Mouse (Mus musculus) heart, adult 2 months (tissue): Measurements from ENCODE around the gene Suz12. TPM values are rescaled to one million over a fixed set of nuclear protein-coding genes. Genes with fewer than 3 reads are reported as not detected.
"Not testable (repeated sequence)": the region's sequence is repeated elsewhere in the genome, so short reads cannot be mapped to it uniquely, and the experiment has no call there.

Experiments used
- DNase-seq, 2 experiments: peaks; one replicate each; pipeline ENCODE4 v3.0.0; 2021
- H3K27ac ChIP-seq: fragments of 200-600 bp; 2 replicates; pipeline ENCODE4 v1.8.1; 2022
- H3K27me3 ChIP-seq: fragments of 200-500 bp; 2 replicates; pipeline ENCODE4 v1.6.1; 2012; ENCODE audit warnings: mild to moderate bottlenecking, low read length, inconsistent platforms, mixed read lengths; ENCODE audit not compliant: control insufficient read depth, insufficient read depth
- H3K36me3 ChIP-seq: fragments of 200-500 bp; 2 replicates; pipeline ENCODE4 v1.6.1; 2012; ENCODE audit warnings: low read length, inconsistent platforms; ENCODE audit not compliant: control insufficient read depth, insufficient read depth
- H3K4me1 ChIP-seq: fragments of 200-500 bp; 2 replicates; pipeline ENCODE4 v1.6.1; 2011; ENCODE audit warnings: low read length; ENCODE audit not compliant: control insufficient read depth, insufficient read depth
- H3K4me3 ChIP-seq: fragments of 200-600 bp; 2 replicates; pipeline ENCODE4 v1.8.1; 2022
- H3K79me2 ChIP-seq: fragments of 200-500 bp; replicated peaks from 2 replicates; pipeline ENCODE4 v1.6.1; 2012; ENCODE audit warnings: mild to moderate bottlenecking, inconsistent platforms, low read length, moderate library complexity, mixed read lengths; ENCODE audit not compliant: control insufficient read depth, insufficient read depth
- H3K9ac ChIP-seq: fragments of 200-500 bp; 2 replicates; pipeline ENCODE4 v1.6.1; 2012; ENCODE audit warnings: low read depth, mild to moderate bottlenecking, control low read depth, inconsistent platforms, low read length, mixed read lengths
- CTCF ChIP-seq: fragments of 200-600 bp; IDR thresholded peaks from 2 replicates; pipeline ENCODE4 v1.8.1; 2022; ENCODE audit warnings: antibody characterized with exemption, mild to moderate bottlenecking, moderate library complexity
- EP300 ChIP-seq: fragments of 200-500 bp; IDR thresholded peaks from 2 replicates; pipeline ENCODE4 v1.6.1; 2011; ENCODE audit warnings: low read depth, low read length, control low read depth; ENCODE audit not compliant: insufficient read depth
- POLR2A ChIP-seq: fragments of 200-500 bp; IDR thresholded peaks from 2 replicates; pipeline ENCODE4 v1.6.1; 2011; ENCODE audit warnings: mild to moderate bottlenecking, low read depth, low read length, control low read depth; ENCODE audit not compliant: insufficient read depth
- WGBS: fragments of 180-500 bp; shearing (Covaris S2); methylation state at CpG from one replicate; pipeline ENCODE4 v1.1.7; 2018; 5-methylcytosine and 5-hydroxymethylcytosine counted together
- intact Hi-C: fragments of 180-260 bp; cut with DNase I; formaldehyde crosslinking; loops from one replicate; pipeline ENCODE4 v1.15.1; 2025
- polyA plus RNA-seq: library from polyadenylated mRNA; depleted of rRNA; stranded (reverse); fragments of >200 nt; gene quantifications from 2 replicates; pipeline ENCODE4 v1.2.3, GENCODE M21; 2012
- total RNA-seq, 2 experiments: library from RNA; stranded (reverse); gene quantifications; 2 replicates each; pipeline ENCODE4 v1.2.3; 2021

The Suz12 gene
- total and polyA plus RNA-seq, 3 experiments: 3.7 to 26.7 (median 23.9) TPM

- intact Hi-C loops: loop anchor here (2.0 kb wide), 1 partner anchor 31 kb away; the partner anchor contains the start of gene Utp6
- H3K36me3 ChIP-seq: no peaks in the 10 kb centered on the region; the same call in 1 of the 2 replicates
- peaks cover 5% of the 10 kb centered on the region; the same call in 1 of the 2 replicates for H3K79me2 ChIP-seq
- no peak for DNase-seq
- H3K27ac ChIP-seq: peak overlapping the region; percentile 88
- H3K27me3 ChIP-seq: no peaks in the 10 kb centered on the region
- under 1% methylated on average over 68 of the region's 74 CpGs for WGBS
- H3K4me3 ChIP-seq: peak overlapping the region; percentile 84
- peak overlapping the region; percentile 98 for H3K9ac ChIP-seq
- no peaks in the 10 kb centered on the region for H3K4me1 ChIP-seq
- TF ChIP-seq CTCF (no peak), EP300 (no peak), POLR2A (no peak)
Observed at GRCm38 (mm10) chr11:79993356-79994270, 707 bp downstream of the Suz12 start.

- WGBS: 5% methylated on average over 7 of the region's 7 CpGs
- Histone ChIP-seq H3K27me3 (no peaks in the 10 kb centered on the region), H3K9ac (no peak overlapping the region), H3K4me3 (peak overlapping the region; percentile 84), H3K4me1 (no peaks in the 10 kb centered on the region), H3K36me3 (no peaks in the 10 kb centered on the region; the same call in 1 of the 2 replicates), H3K79me2 (peaks cover 5% of the 10 kb centered on the region; the same call in 1 of the 2 replicates), H3K27ac (no peak overlapping the region; the same call in 1 of the 2 replicates)
- intact Hi-C loops: no loop called here
- no peak for DNase-seq
- TF ChIP-seq POLR2A: no peak
- no peak for TF ChIP-seq CTCF
Observed at GRCm38 (mm10) chr11:79994271-79994988, 1.5 kb downstream of the Suz12 start.

GRCm38 (mm10) chr11:80016533-80016932, 23.6 kb downstream of the Suz12 start:
- 90% methylated on average over 5 of the region's 5 CpGs for WGBS
- H3K36me3 ChIP-seq: not testable (repeated sequence)

GRCm38 (mm10) chr11:80019792-80020191, 26.9 kb downstream of the Suz12 start:
- Histone ChIP-seq H3K27ac (no peak overlapping the region), H3K4me1 (no peaks in the 10 kb centered on the region), H3K9ac (no peak overlapping the region), H3K27me3 (no peaks in the 10 kb centered on the region), H3K4me3 (no peak overlapping the region), H3K36me3 (no peaks in the 10 kb centered on the region), H3K79me2 (no peaks in the 10 kb centered on the region)
- intact Hi-C loops: no loop called here
- TF ChIP-seq CTCF: peak; percentile 33
- TF ChIP-seq EP300: no peak
- TF ChIP-seq POLR2A: no peak
- DNase-seq: no peak
- 91% methylated on average over 1 of the region's 1 CpGs for WGBS

More at GRCm38 (mm10) chr11:80016533-80016932, 23.6 kb downstream of the Suz12 start:
- H3K27me3 ChIP-seq, intact Hi-C loops, H3K4me1 ChIP-seq, H3K4me3 ChIP-seq, H3K27ac ChIP-seq, H3K79me2 ChIP-seq, H3K9ac ChIP-seq, DNase-seq: not testable (repeated sequence)

GRCm38 (mm10) chr11:80021306-80021705, 28.4 kb downstream of the Suz12 start:
- no peaks in the 10 kb centered on the region for H3K27me3 ChIP-seq
- DNase-seq: no peak
- WGBS: 93% methylated on average over 4 of the region's 4 CpGs
- TF ChIP-seq EP300: no peak
- 0 out of 2 replicates have a peak, but pooled peaks have one; percentile 19 for TF ChIP-seq CTCF
- H3K27ac ChIP-seq: no peak overlapping the region
- no peaks in the 10 kb centered on the region for H3K79me2 ChIP-seq
- H3K9ac ChIP-seq: no peak overlapping the region
- intact Hi-C loops: no loop called here
- H3K36me3 ChIP-seq: no peaks in the 10 kb centered on the region; the same call in 1 of the 2 replicates
- H3K4me1 ChIP-seq: no peaks in the 10 kb centered on the region
- H3K4me3 ChIP-seq: no peak overlapping the region

GRCm38 (mm10) chr11:80037495-80037894, 44.6 kb downstream of the Suz12 start:
- H3K27me3 ChIP-seq: no peaks in the 10 kb centered on the region
- WGBS: 81% methylated on average over 8 of the region's 8 CpGs
- no peak overlapping the region for H3K27ac ChIP-seq
- intact Hi-C loops: no loop called here
- H3K4me1 ChIP-seq: no peaks in the 10 kb centered on the region
- H3K9ac ChIP-seq: no peak overlapping the region
- no peaks in the 10 kb centered on the region for H3K79me2 ChIP-seq
- no peak overlapping the region for H3K4me3 ChIP-seq
- peaks cover under 1% of the 10 kb centered on the region; the same call in 1 of the 2 replicates for H3K36me3 ChIP-seq
- DNase-seq: no peak
- TF ChIP-seq CTCF (no peak), EP300 (no peak), POLR2A (no peak)
